ENCODE assay signal across 19 mouse cellular contexts in genomic region chr7:35344785-35345330, GRCm38 (mm10). TPM values are rescaled to one million over a fixed set of nuclear protein-coding genes. Genes with fewer than 3 reads are reported as not detected.
"Had no signal": no experiment of that assay in that cellular context is flagged by ENCODE, and none has a peak within 500 bp of the region (broad histone marks: within the 10 kb centered on the region; RNA-seq: fewer than 3 reads in every experiment).

No protein-coding gene starts in this region.

- H3K36me3 ChIP-seq: limb, embryonic 10.5 days; liver, embryonic 15.5 days; midbrain, embryonic 10.5 days; neural tube, embryonic 15.5 days had no signal

- H3K9me3 ChIP-seq: limb, embryonic 10.5 days; liver, embryonic 15.5 days; midbrain, embryonic 10.5 days; neural tube, embryonic 15.5 days had no signal

- DNase-seq: kidney, adult 9 months; kidney, postnatal 10 days; kidney, postnatal 4 days; lung, embryonic 14.5 days; lung, postnatal 10 days; lung, postnatal 4 days; midbrain, embryonic 14.5 days; right cerebral cortex, adult 18-20 months; spleen, adult 18-20 months; thymus, adult 2 months; thymus, postnatal 25 days had no signal

- H3K27me3 ChIP-seq: neural tube, embryonic 15.5 days had no signal

- H3K27ac ChIP-seq: layer of hippocampus, adult 2 months; limb, embryonic 10.5 days; liver, embryonic 15.5 days; midbrain, embryonic 10.5 days; neural tube, embryonic 15.5 days had no signal

- H3K4me1 ChIP-seq: limb, embryonic 10.5 days; neural tube, embryonic 15.5 days had no signal

- H3K9ac ChIP-seq: liver, embryonic 15.5 days; lung, embryonic 14.5 days; neural tube, embryonic 15.5 days had no signal

- H3K4me2 ChIP-seq: liver, embryonic 11.5 days; liver, embryonic 15.5 days; lung, embryonic 14.5 days; neural tube, embryonic 15.5 days had no signal

- H3K4me3 ChIP-seq: layer of hippocampus, adult 2 months; limb, embryonic 10.5 days; liver, embryonic 15.5 days; midbrain, embryonic 10.5 days; myocyte; neural tube, embryonic 15.5 days had no signal

RNA-seq across cellular contexts. Expression of gene Rhpn2, which starts 10.9 kb away (rescaled TPM):
- total RNA-seq: megakaryocyte, adult 5-6 weeks had no signal
